Mouse (Mus musculus) thymus, adult 2 months (tissue): ENCODE measurements around the gene Nup210l.

Experiments used
- CTCF ChIP-seq: fragments of 200-500 bp; IDR thresholded peaks from 2 replicates; pipeline ENCODE4 v1.5.1; 2012; ENCODE audit warnings: mild to moderate bottlenecking, control low read depth, low read length, moderate library complexity, borderline replicate concordance; ENCODE audit not compliant: control insufficient read depth, poor library complexity, insufficient read depth; ENCODE audit errors: extremely low read depth
- POLR2A ChIP-seq: fragments of 200-500 bp; IDR thresholded peaks from 2 replicates; pipeline ENCODE4 v1.6.1; 2012; ENCODE audit warnings: mild to moderate bottlenecking, low read length, control low read depth, moderate library complexity; ENCODE audit not compliant: control insufficient read depth, poor library complexity, insufficient read depth; ENCODE audit errors: extremely low read depth

DNA sequence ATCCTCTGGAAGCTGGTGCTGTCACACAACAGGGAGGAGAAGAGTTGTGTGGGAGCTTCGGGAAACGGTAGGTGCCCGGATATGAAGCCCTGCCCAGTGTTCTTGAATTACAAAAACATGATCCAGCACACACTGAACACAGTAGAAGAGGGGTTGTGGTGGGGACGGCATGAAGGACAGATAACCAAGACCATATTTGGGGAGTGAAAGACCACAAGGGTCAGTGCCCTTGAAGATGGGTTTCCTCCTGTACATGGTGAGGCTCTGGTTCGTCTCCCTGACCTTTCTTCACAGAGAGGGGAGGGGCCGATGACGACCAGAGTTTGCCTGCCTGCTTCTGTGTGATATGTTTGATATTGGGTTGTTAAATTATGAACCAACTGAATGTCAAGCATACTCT, 34.2 kb upstream of the Nup210l start:
- TF ChIP-seq CTCF: no peak
- TF ChIP-seq POLR2A: no peak
